Comparison of ENCODE assay signal across 13 mouse cellular contexts in genomic region chr8:88279670-88280069, GRCm38 (mm10). TPM values are rescaled to one million over a fixed set of nuclear protein-coding genes. Genes with fewer than 3 reads are reported as not detected.
DNase-seq lines count a peak whose midpoint lies in the region; ATAC-seq and TF ChIP-seq lines count a peak whose summit lies in the region.
"Had no signal": no experiment of that assay in that cellular context is flagged by ENCODE, and none has a peak within 500 bp of the region (broad histone marks: within the 10 kb centered on the region; RNA-seq: fewer than 3 reads in every experiment).

No protein-coding gene starts in this region.

- 70% methylated on average over 6 of the region's 6 CpGs for WGBS in heart, embryonic 10.5 days

- DNase-seq in heart, adult 18-20 months, result peak; percentile 42 to 58
- no peak for DNase-seq in heart, embryonic 10.5 days (ENCODE audit: low spot score)
- DNase-seq in G1E (ENCODE audit: low spot score), result peak; percentile 85
- DNase-seq in right cerebral cortex, adult 18-20 months, result no peak
- no peak for DNase-seq in heart, postnatal 4 days
- DNase-seq in thymus, adult 18-20 months, result no peak
- DNase-seq: adrenal gland, adult 8-10 months; embryo, embryonic 11 days; forebrain, postnatal 0 days had no signal

- peaks cover 57% of the 10 kb centered on the region for H3K27me3 ChIP-seq in heart, embryonic 10.5 days (ENCODE audit: insufficient read depth, poor library complexity, severe bottlenecking)
- H3K27me3 ChIP-seq in G1E (ENCODE audit: insufficient read depth, low read length), result no peaks in the 10 kb centered on the region
- peaks cover 3% of the 10 kb centered on the region for H3K27me3 ChIP-seq in megakaryocyte, embryonic 14.5 days (replicated peaks)
- H3K27me3 ChIP-seq: limb, embryonic 15.5 days had no signal

- no peaks in the 10 kb centered on the region for H3K9me3 ChIP-seq in heart, embryonic 10.5 days
- H3K9me3 ChIP-seq in G1E (replicated peaks), result no peaks in the 10 kb centered on the region
- H3K9me3 ChIP-seq in megakaryocyte, embryonic 14.5 days, result no peaks in the 10 kb centered on the region
- H3K9me3 ChIP-seq: hindbrain, embryonic 10.5 days; limb, embryonic 15.5 days had no signal

- H3K27ac ChIP-seq in heart, embryonic 10.5 days, result no peak overlapping the region
- H3K27ac ChIP-seq: hindbrain, embryonic 10.5 days; limb, embryonic 15.5 days had no signal

- no peak overlapping the region for H3K4me3 ChIP-seq in heart, embryonic 10.5 days
- H3K4me3 ChIP-seq in G1E (ENCODE audit: low read depth, low read length), result peak overlapping the region; percentile 63; the same call in 1 of the 2 replicates
- peak overlapping the region; percentile 71 for H3K4me3 ChIP-seq in megakaryocyte, embryonic 14.5 days (replicated peaks)
- H3K4me3 ChIP-seq: hindbrain, embryonic 10.5 days; limb, embryonic 15.5 days had no signal

- ATAC-seq in G1E (ENCODE audit: extremely low read depth, insufficient number of reproducible peaks, low FRiP score, poor library complexity, severe bottlenecking), result peak; percentile 91
- peak; percentile 63 for ATAC-seq in granulocyte monocyte progenitor cell, adult 5-6 weeks (replicated peaks; ENCODE audit: poor library complexity, severe bottlenecking)
- ATAC-seq: forebrain, postnatal 0 days had no signal

- H3K36me3 ChIP-seq in heart, embryonic 10.5 days, result no peaks in the 10 kb centered on the region
- H3K36me3 ChIP-seq in G1E (replicated peaks), result peaks cover 81% of the 10 kb centered on the region
- H3K36me3 ChIP-seq in megakaryocyte, embryonic 14.5 days (replicated peaks; ENCODE audit: low read length), result no peaks in the 10 kb centered on the region
- H3K36me3 ChIP-seq: hindbrain, embryonic 10.5 days; limb, embryonic 15.5 days had no signal

- TF ChIP-seq CTCF in G1E (IDR thresholded peaks at IDR 0.05; ENCODE audit: low read depth, low read length), result no peak

- peaks cover 19% of the 10 kb centered on the region for H3K4me1 ChIP-seq in heart, embryonic 10.5 days
- peaks cover 92% of the 10 kb centered on the region for H3K4me1 ChIP-seq in G1E (ENCODE audit: insufficient read depth, low read depth, low read length)
- peaks cover 57% of the 10 kb centered on the region for H3K4me1 ChIP-seq in megakaryocyte, embryonic 14.5 days

RNA-seq across cellular contexts. Expression of gene Adcy7, which starts 7.5 kb away (rescaled TPM):
- total RNA-seq in heart, adult 18-20 months (2021), result 1 to 10 TPM; 4.6 to 6.4 TPM
- polyA plus RNA-seq in heart, embryonic 10.5 days (2016; fragmentation: Nextera tagmentation; extraction: Ambion mirVana), result 3.4 and 4.0 TPM in 2 replicates
- total RNA-seq in G1E (2014; fragmentation: Nextera tagmentation) (95.9 and 117 TPM in 2 replicates), G1E (2017) (129 and 140 TPM in 2 replicates)
- polyA plus RNA-seq in G1E (2012), result 69.8 and 70.0 TPM in 2 replicates
- 41.0 and 43.7 TPM in 2 replicates for total RNA-seq in granulocyte monocyte progenitor cell, adult 5-6 weeks (2014; fragmentation: Nextera tagmentation)
- total RNA-seq in granulocyte monocyte progenitor cell, adult 5-6 weeks (2017), result 32.9 and 35.0 TPM in 2 replicates
- polyA plus RNA-seq in megakaryocyte, embryonic 14.5 days (2012; ENCODE audit: insufficient read depth, low replicate concordance), result 6.7 and 7.8 TPM in 2 replicates
- 1 to 10 TPM; 4.0 to 5.4 TPM for total RNA-seq in heart, postnatal 4 days (2021)

Comparison
In these comparisons a context has a peak if more than half of its experiments do, and no peak if none do; other contexts are left out.
1. DNase-seq: peak in heart, adult 18-20 months (2 of 2) and G1E (single experiment); none in heart, embryonic 10.5 days (single experiment), right cerebral cortex, adult 18-20 months (single experiment), heart, postnatal 4 days (single experiment) and thymus, adult 18-20 months (0 of 2).
2. RNA of gene Adcy7, which starts 7.5 kb away (total RNA-seq): 95.9 to 140 TPM in G1E and 32.9 to 43.7 TPM in granulocyte monocyte progenitor cell, adult 5-6 weeks; 4.6 to 6.4 TPM in heart, adult 18-20 months and 4.0 to 5.4 TPM in heart, postnatal 4 days; every median in the first group is over 4 times any median in the second.